Mouse (Mus musculus) heart, embryonic 14.5 days (tissue): ENCODE results near the gene Zfp46. TPM values are rescaled to one million over a fixed set of nuclear protein-coding genes. Genes with fewer than 3 reads are reported as not detected.

ENCODE experiments used
- ATAC-seq: fragments of 200-750 bp; cut with Nextera tagmentation; 2 replicates; pipeline ENCODE4 v1.8.0; 2017; ENCODE audit warnings: low read depth, moderate TSS enrichment; ENCODE audit not compliant: insufficient number of reproducible peaks, insufficient read depth, low FRiP score
- H3K27ac ChIP-seq, 2 experiments: fragments of 200-500 bp in 1 of 2; fragments of 300-500 bp in 1 of 2; sonication (generic) in 1 of 2; replicated peaks in 1 of 2; 2 replicates each; pipeline ENCODE4 v1.5.1; 2012 to 2014; ENCODE audit warnings: low read depth in 2 of 2, low read length in 2 of 2, control low read depth in 1 of 2, mild to moderate bottlenecking in 1 of 2, mixed read lengths in 1 of 2; ENCODE audit not compliant: control insufficient read depth in 1 of 2, insufficient read depth in 1 of 2
- H3K27me3 ChIP-seq: fragments of 300-500 bp; sonication (generic); 2 replicates; pipeline ENCODE4 v1.6.1; 2014; ENCODE audit warnings: mild to moderate bottlenecking, low read length, control low read depth; ENCODE audit not compliant: control insufficient read depth, insufficient read depth
- H3K36me3 ChIP-seq: fragments of 300-500 bp; sonication (generic); 2 replicates; pipeline ENCODE4 v1.6.1; 2014; ENCODE audit warnings: mild to moderate bottlenecking, control low read depth, low read length, mixed read lengths; ENCODE audit not compliant: control insufficient read depth, insufficient read depth
- H3K4me1 ChIP-seq, 2 experiments: fragments of 200-500 bp in 1 of 2; fragments of 300-500 bp in 1 of 2; sonication (generic) in 1 of 2; 2 replicates each; pipeline ENCODE4 v1.6.1; 2012 to 2014; ENCODE audit warnings: low read length in 2 of 2, control low read depth in 1 of 2, mixed read lengths in 1 of 2; ENCODE audit not compliant: control insufficient read depth in 2 of 2, insufficient read depth in 2 of 2
- H3K4me2 ChIP-seq: fragments of 300-500 bp; sonication (generic); 2 replicates; pipeline ENCODE4 v1.6.1; 2014; ENCODE audit warnings: mild to moderate bottlenecking, low read length
- H3K4me3 ChIP-seq, 2 experiments: fragments of 200-500 bp in 1 of 2; fragments of 300-500 bp in 1 of 2; sonication (generic) in 1 of 2; 2 replicates each; pipeline ENCODE4 v1.5.1; 2012 to 2014; ENCODE audit warnings: low read length in 2 of 2, mild to moderate bottlenecking in 2 of 2, control low read depth in 1 of 2, low read depth in 1 of 2, moderate library complexity in 1 of 2; ENCODE audit not compliant: control insufficient read depth in 1 of 2, insufficient read depth in 1 of 2
- H3K9ac ChIP-seq: fragments of 300-500 bp; sonication (generic); 2 replicates; pipeline ENCODE4 v1.6.1; 2014; ENCODE audit warnings: mild to moderate bottlenecking, low read length
- H3K9me3 ChIP-seq: fragments of 300-500 bp; sonication (generic); 2 replicates; pipeline ENCODE4 v1.6.1; 2016; ENCODE audit warnings: low read length, control low read depth; ENCODE audit not compliant: control insufficient read depth
- WGBS: fragments of 180-500 bp; shearing (Covaris S2); extraction: QIAGEN DNeasy Blood & Tissue Kit; methylation state at CpG from one replicate; pipeline ENCODE4 v1.1.7; 2014; 5-methylcytosine and 5-hydroxymethylcytosine counted together
- polyA plus RNA-seq: library from polyadenylated mRNA; unstranded; fragments of >200 nt; fragmentation: Nextera tagmentation; extraction: Ambion mirVana; gene quantifications from 2 replicates; pipeline ENCODE4 v1.2.1, GENCODE M21; 2014

The Zfp46 gene
- polyA plus RNA-seq, 1 experiment from 2014 or later = 23.1 TPM

GRCm38 (mm10) chr4:136283783-136284182 is 700 bp upstream of the Zfp46 start:
- Histone ChIP-seq H3K27ac (peak overlapping the region; percentile 95 to 99), H3K4me2 (peak overlapping the region; percentile 94), H3K27me3 (no peaks in the 10 kb centered on the region), H3K4me3 (0 out of 4 replicates have a peak overlapping the region, but pooled peaks of 1 of the 2 experiments have one; percentile 61), H3K36me3 (peaks cover 20% of the 10 kb centered on the region), H3K9ac (peak overlapping the region; percentile 85), H3K4me1 (peaks cover 18 to 35% of the 10 kb centered on the region in 2 experiments), H3K9me3 (peaks cover 4% of the 10 kb centered on the region; the same call in 1 of the 2 replicates)
- WGBS = 45% methylated on average over 2 of the region's 2 CpGs
- ATAC-seq = no peak

- Histone ChIP-seq H3K36me3 (peaks cover 31% of the 10 kb centered on the region), H3K4me3 (peak overlapping the region; percentile 61 to 78), H3K9me3 (peaks cover 4% of the 10 kb centered on the region; the same call in 1 of the 2 replicates), H3K27me3 (no peaks in the 10 kb centered on the region), H3K4me2 (peak overlapping the region; percentile 94), H3K27ac (peak overlapping the region; percentile 95 to 99), H3K4me1 (peaks cover 18 to 35% of the 10 kb centered on the region in 2 experiments), H3K9ac (peak overlapping the region; percentile 85)
- 9% methylated on average over 6 of the region's 6 CpGs for WGBS
- ATAC-seq = no peak
Measured at GRCm38 (mm10) chr4:136284891-136285290, 408 bp downstream of the Zfp46 start.

GRCm38 (mm10) chr4:136285348-136285810 is 896 bp downstream of the Zfp46 start:
- peak; percentile 92 for ATAC-seq
- H3K27ac ChIP-seq = peak overlapping the region; percentile 95 to 99
- H3K9ac ChIP-seq = peak overlapping the region; percentile 85
- no peaks in the 10 kb centered on the region for H3K27me3 ChIP-seq
- H3K9me3 ChIP-seq = peaks cover 4% of the 10 kb centered on the region; the same call in 1 of the 2 replicates
- H3K36me3 ChIP-seq = peaks cover 35% of the 10 kb centered on the region
- H3K4me2 ChIP-seq = peak overlapping the region; percentile 94
- WGBS = under 1% methylated on average over 25 of the region's 25 CpGs
- H3K4me3 ChIP-seq = peak overlapping the region; percentile 61 to 78
- peaks cover 20 to 35% of the 10 kb centered on the region in 2 experiments for H3K4me1 ChIP-seq

- Histone ChIP-seq H3K9ac (peak overlapping the region; percentile 85), H3K4me2 (peak overlapping the region; percentile 94), H3K27ac (peak overlapping the region; percentile 94 to 99), H3K9me3 (peaks cover 4% of the 10 kb centered on the region; the same call in 1 of the 2 replicates), H3K4me3 (peak overlapping the region; percentile 61 to 78), H3K27me3 (no peaks in the 10 kb centered on the region), H3K4me1 (peaks cover 20 to 35% of the 10 kb centered on the region in 2 experiments), H3K36me3 (peaks cover 41% of the 10 kb centered on the region)
- peak; percentile 82 for ATAC-seq
- 0% methylated on average over 29 of the region's 29 CpGs for WGBS
Measured at GRCm38 (mm10) chr4:136285811-136286371, 1.4 kb downstream of the Zfp46 start.

GRCm38 (mm10) chr4:136289918-136290780 is 5.7 kb downstream of the Zfp46 start:
- peaks cover 5 to 9% of the 10 kb centered on the region in 2 experiments; a peak in 3 of 4 replicates for H3K4me1 ChIP-seq
- no peaks in the 10 kb centered on the region for H3K27me3 ChIP-seq
- H3K4me2 ChIP-seq = no peak overlapping the region
- H3K4me3 ChIP-seq = no peak overlapping the region
- peaks cover 4% of the 10 kb centered on the region; the same call in 1 of the 2 replicates for H3K9me3 ChIP-seq
- no peak overlapping the region for H3K9ac ChIP-seq
- H3K27ac ChIP-seq = no peak overlapping the region
- WGBS = 56% methylated on average over 66 of the region's 66 CpGs
- H3K36me3 ChIP-seq = peaks cover 81% of the 10 kb centered on the region
- ATAC-seq = no peak

- Histone ChIP-seq H3K9ac (no peak overlapping the region), H3K27ac (no peak overlapping the region), H3K4me3 (no peak overlapping the region), H3K27me3 (no peaks in the 10 kb centered on the region), H3K4me1 (peaks cover 5 to 9% of the 10 kb centered on the region in 2 experiments; a peak in 3 of 4 replicates), H3K4me2 (no peak overlapping the region), H3K36me3 (peaks cover 85% of the 10 kb centered on the region), H3K9me3 (peaks cover 4% of the 10 kb centered on the region; the same call in 1 of the 2 replicates)
- ATAC-seq = no peak
- 73% methylated on average over 39 of the region's 39 CpGs for WGBS
Measured at GRCm38 (mm10) chr4:136290781-136291595, 6.5 kb downstream of the Zfp46 start.

GRCm38 (mm10) chr4:136291692-136292091 is 7.2 kb downstream of the Zfp46 start:
- WGBS = 81% methylated on average over 6 of the region's 6 CpGs
- Histone ChIP-seq H3K27me3 (no peaks in the 10 kb centered on the region), H3K4me2 (no peak overlapping the region), H3K9ac (no peak overlapping the region), H3K36me3 (peaks cover 85% of the 10 kb centered on the region), H3K27ac (no peak overlapping the region), H3K4me1 (peaks cover 3 to 5% of the 10 kb centered on the region in 2 experiments; a peak in 3 of 4 replicates), H3K4me3 (no peak overlapping the region), H3K9me3 (peaks cover 4% of the 10 kb centered on the region; the same call in 1 of the 2 replicates)
- ATAC-seq = no peak
